Mouse (Mus musculus): ENCODE results near the gene Paox. TPM values are rescaled to one million over a fixed set of nuclear protein-coding genes. Genes with fewer than 3 reads are reported as not detected.

Gene Paox
- polyA plus RNA-seq, 1 experiment: 1.8 TPM

GRCm38 (mm10) chr7:140101993-140102860 lies 13.4 kb upstream of the Paox start, which contains the start of gene Fuom:
Fuom (minus strand) TSS chr7:140102441.
- TF ChIP-seq GATA1 (IDR thresholded peaks at IDR 0.05; ENCODE audit: low read length): no peak

GRCm38 (mm10) chr7:140104009-140104408 lies 11.6 kb upstream of the Paox start:
- no peak for TF ChIP-seq GATA1 (IDR thresholded peaks at IDR 0.05; ENCODE audit: low read length)

GRCm38 (mm10) chr7:140111943-140112342 lies 3.7 kb upstream of the Paox start:
- no peak for TF ChIP-seq GATA1 (IDR thresholded peaks at IDR 0.05; ENCODE audit: low read length)

GRCm38 (mm10) chr7:140116329-140117054 lies 893 bp downstream of the Paox start, which contains the start of gene Echs1:
Echs1 (minus strand) TSS chr7:140116476.
- TF ChIP-seq GATA1 (IDR thresholded peaks at IDR 0.05; ENCODE audit: low read length): no peak

DNA sequence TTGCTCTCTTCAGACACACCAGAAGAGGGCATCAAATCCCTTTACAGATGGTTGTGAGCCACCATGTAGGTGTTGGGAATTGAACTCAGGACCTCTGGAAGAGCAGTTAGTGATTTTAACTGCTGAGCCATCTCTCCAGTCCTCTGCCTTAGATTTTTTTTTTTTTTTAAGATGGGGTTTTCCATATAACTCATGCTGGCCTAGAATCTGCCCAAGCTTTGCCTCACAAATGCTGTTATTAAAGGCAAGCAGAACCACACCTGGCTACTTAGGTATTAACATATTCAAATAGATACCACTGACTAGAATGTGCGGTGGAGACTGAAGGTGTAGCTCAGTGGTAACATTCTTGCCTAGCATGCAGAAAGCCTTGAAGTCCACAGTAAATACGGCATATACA lies 4.9 kb downstream of the Paox start:
- TF ChIP-seq GATA1 (IDR thresholded peaks at IDR 0.05; ENCODE audit: low read length): no peak

DNA sequence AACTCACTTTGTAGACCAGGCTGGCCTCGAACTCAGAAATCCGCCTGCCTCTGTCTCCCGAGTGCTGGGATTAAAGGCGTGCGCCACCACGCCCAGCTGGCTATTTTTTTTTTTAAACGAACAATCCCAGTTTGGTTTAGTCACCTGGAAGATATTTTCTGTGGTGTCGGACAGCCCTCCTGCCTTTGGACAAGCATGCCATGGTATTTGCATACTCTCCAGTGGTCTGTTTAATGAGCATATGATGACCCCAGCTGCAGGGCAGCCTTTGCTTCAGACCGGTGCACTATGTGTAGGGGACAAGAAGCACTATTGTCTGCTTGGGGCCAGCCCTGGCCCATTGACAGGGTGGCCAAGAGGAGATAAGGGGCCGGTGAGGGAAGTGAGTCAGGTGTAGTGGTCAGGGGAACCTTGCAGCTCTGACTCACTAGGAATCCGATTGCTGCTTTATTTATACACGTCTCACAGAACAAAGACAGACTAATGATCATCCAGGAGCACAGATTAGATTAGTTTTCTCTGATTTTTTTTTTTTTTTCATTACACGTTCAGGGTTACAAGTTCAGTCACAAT lies 5.8 kb downstream of the Paox start:
- no peak for TF ChIP-seq GATA1 (IDR thresholded peaks at IDR 0.05; ENCODE audit: low read length)

- TF ChIP-seq GATA1 (IDR thresholded peaks at IDR 0.05; ENCODE audit: low read length): no peak
Observed at GRCm38 (mm10) chr7:140122765-140123164, 7.2 kb downstream of the Paox start.

DNA sequence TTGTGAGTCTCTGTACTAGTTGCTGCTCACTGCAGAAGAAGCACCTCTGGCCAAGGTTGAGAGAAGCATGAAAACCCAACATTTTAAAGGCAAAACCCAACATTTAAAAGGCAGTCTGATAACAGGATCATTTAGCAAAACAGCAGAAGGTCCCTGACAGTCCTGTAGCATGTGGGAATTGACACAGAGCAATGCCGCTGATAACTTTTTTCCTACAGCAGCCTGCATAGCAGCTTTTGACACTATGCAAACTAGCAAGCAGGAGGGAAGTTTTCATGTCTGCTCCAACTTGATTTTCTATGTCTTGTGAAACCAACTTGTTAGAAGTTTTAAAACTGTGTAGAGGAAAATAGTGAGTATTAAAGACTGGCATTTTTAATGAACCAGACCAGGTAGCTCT lies 8.8 kb downstream of the Paox start:
- TF ChIP-seq GATA1 (IDR thresholded peaks at IDR 0.05; ENCODE audit: low read length): no peak

DNA sequence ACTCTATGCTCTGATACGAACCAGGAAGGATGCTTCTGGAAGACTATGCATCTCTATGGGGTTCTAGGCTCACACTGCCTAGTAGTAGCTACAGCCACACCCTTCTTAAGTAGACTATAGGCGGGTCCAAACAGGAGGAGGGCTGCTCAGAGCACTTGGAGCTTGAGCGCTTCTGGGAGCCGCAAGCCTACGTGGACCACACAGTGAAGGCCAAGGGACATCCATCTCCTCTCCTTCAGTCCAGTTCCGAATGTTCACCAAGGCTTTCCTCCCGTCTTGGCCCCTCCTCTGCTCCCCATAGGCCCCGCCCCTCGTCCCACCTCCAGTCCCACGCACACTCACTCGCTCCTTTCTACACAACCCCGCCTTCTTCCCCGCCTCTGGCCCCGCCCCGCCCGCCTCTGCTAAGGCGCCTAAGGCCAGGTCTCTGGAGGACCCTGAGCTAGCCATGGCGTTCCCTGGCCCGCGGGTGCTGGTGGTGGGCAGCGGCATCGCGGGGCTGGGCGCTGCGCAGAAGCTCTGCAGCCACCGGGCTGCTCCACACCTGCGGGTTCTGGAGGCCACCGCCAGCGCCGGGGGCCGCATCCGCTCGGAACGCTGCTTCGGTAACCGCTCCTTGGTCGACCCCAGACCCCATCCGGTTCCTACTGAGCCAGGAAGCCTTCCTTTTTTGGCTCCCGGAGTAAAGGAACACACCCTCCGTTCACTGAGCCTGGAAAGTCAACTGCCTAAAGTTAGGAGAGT lies 9.9 kb downstream of the Paox start:
- TF ChIP-seq GATA1 (IDR thresholded peaks at IDR 0.05; ENCODE audit: low read length): no peak

- TF ChIP-seq GATA1 (IDR thresholded peaks at IDR 0.05; ENCODE audit: low read length): no peak
Observed at GRCm38 (mm10) chr7:140126022-140126350, 10.4 kb downstream of the Paox start.

DNA sequence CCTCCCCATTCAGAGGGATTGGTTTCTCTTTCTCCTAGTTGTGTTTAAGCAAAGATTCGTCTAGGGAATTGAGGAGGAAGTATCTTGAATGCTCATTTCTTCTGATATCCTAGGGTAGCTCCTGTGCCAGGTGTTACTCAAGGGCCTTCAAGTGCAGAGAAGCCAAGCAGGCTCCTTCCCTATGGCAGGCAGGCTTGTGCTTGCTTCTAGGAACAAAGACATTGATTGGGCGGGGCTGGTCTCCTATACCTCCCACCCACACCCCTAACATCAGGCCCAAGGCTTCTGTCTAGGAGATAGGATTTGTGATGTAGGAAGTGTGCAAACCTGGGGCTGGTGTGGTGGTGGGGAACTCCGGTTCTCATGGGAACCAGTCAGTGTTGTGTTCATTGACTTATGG lies 11.3 kb downstream of the Paox start:
- no peak for TF ChIP-seq GATA1 (IDR thresholded peaks at IDR 0.05; ENCODE audit: low read length)

GRCm38 (mm10) chr7:140127911-140128310 lies 12.3 kb downstream of the Paox start:
- TF ChIP-seq GATA1 (IDR thresholded peaks at IDR 0.05; ENCODE audit: low read length): no peak

GRCm38 (mm10) chr7:140134033-140134432 lies 18.4 kb downstream of the Paox start:
- peak; percentile 33 for TF ChIP-seq GATA1 (IDR thresholded peaks at IDR 0.05; ENCODE audit: low read length)

DNA sequence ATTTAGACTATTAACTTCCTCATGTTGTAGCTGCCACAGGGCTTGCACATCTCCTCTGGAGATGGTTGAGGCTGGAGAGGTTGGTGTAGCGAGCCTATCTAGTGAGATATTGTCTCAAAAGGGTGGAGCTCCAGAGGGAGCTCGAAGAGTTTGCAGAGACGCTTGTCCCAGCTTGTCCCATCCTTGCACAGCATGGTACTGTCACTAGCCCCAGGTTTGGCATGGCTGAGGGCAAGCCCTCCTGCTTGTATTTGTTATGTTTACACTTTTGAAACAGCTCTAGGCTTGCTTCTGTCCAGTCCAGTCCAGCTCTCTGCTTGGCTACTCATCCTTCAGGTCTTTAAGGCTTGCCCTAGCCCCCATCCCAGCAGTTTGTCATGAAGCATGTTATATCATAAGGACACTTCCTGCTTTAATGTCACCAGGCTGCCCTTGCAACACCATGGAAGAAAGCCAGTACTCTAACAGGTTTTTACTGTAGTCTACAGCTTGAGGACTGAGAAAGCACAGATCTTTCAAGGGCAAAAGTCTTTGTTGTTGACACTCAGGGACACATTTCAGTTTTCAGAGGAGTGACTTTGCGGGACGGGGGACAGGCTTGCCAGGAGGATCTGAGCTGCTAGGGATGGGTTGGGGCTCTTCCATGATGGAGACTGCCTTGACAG lies 19.6 kb downstream of the Paox start:
- no peak for TF ChIP-seq GATA1 (IDR thresholded peaks at IDR 0.05; ENCODE audit: low read length)

Data from G1E-ER4 (cell line).